Mouse (Mus musculus) heart, embryonic 12.5 days (tissue): Measurements from ENCODE around the gene Slc36a2. TPM values are rescaled to one million over a fixed set of nuclear protein-coding genes. Genes with fewer than 3 reads are reported as not detected.
"Not testable (repeated sequence)": the region's sequence is repeated elsewhere in the genome, so short reads cannot be mapped to it uniquely, and the experiment has no call there.

Source experiments
- ATAC-seq: fragments of 200-750 bp; cut with Nextera tagmentation; 2 replicates; pipeline ENCODE4 v1.8.0; 2017; ENCODE audit warnings: moderate TSS enrichment, moderate library complexity; ENCODE audit not compliant: insufficient number of reproducible peaks, low FRiP score
- H3K27ac ChIP-seq: fragments of 300-500 bp; sonication (generic); 2 replicates; pipeline ENCODE4 v1.5.1; 2016; ENCODE audit warnings: mild to moderate bottlenecking, moderate library complexity; ENCODE audit not compliant: poor library complexity, severe bottlenecking
- H3K27me3 ChIP-seq: fragments of 300-500 bp; sonication (generic); replicated peaks from 2 replicates; pipeline ENCODE4 v1.6.1; 2016; ENCODE audit warnings: mild to moderate bottlenecking, moderate library complexity
- H3K36me3 ChIP-seq: fragments of 300-500 bp; sonication (generic); 2 replicates; pipeline ENCODE4 v1.6.1; 2016; ENCODE audit warnings: mild to moderate bottlenecking, moderate library complexity
- H3K4me1 ChIP-seq: fragments of 300-500 bp; sonication (generic); replicated peaks from 2 replicates; pipeline ENCODE4 v1.6.1; 2016; ENCODE audit warnings: mild to moderate bottlenecking
- H3K4me2 ChIP-seq: fragments of 300-500 bp; sonication (generic); 2 replicates; pipeline ENCODE4 v1.6.1; 2016; ENCODE audit warnings: mild to moderate bottlenecking, moderate library complexity
- H3K4me3 ChIP-seq: fragments of 300-500 bp; sonication (generic); 2 replicates; pipeline ENCODE4 v1.5.1; 2016; ENCODE audit warnings: mild to moderate bottlenecking
- H3K9ac ChIP-seq: fragments of 300-500 bp; sonication (generic); 2 replicates; pipeline ENCODE4 v1.6.1; 2016; ENCODE audit warnings: mild to moderate bottlenecking, moderate library complexity
- H3K9me3 ChIP-seq: fragments of 300-500 bp; sonication (generic); replicated peaks from 2 replicates; pipeline ENCODE4 v1.6.1; 2016; ENCODE audit warnings: mild to moderate bottlenecking, moderate library complexity
- WGBS: fragments of 180-500 bp; shearing (Covaris S2); methylation state at CpG from one replicate; pipeline ENCODE4 v1.1.7; 2016; 5-methylcytosine and 5-hydroxymethylcytosine counted together
- polyA plus RNA-seq: library from polyadenylated mRNA; unstranded; fragments of >200 nt; fragmentation: Nextera tagmentation; extraction: Ambion mirVana; gene quantifications from 2 replicates; pipeline ENCODE4 v1.2.1, GENCODE M21; 2016

The Slc36a2 gene
- polyA plus RNA-seq, 1 experiment from 2014 or later = 2.8 TPM

DNA sequence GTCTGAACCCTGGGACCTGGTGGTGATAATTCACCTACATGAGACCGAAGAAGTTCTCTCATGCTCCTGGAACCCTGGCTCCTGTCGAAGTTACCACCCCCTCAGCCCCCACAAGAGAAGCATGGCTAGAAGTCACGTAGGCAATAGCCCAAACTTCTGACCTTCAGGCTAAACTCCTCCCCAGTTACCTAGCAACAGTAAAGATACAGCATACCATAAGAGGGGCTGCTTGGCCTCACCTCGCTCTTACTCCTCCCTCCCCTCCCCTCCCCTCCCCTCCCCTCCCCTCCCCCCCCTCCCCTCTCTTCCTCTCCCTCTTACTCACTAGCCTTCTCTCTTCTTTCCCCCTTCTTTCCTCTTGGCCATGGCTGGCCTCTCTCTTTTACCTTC, 71.0 kb downstream of the Slc36a2 start:
- peaks cover 20% of the 10 kb centered on the region for H3K4me1 ChIP-seq
- H3K9me3 ChIP-seq, H3K36me3 ChIP-seq, H3K9ac ChIP-seq, H3K27me3 ChIP-seq, H3K4me3 ChIP-seq, ATAC-seq: not testable (repeated sequence)
- H3K4me2 ChIP-seq = peak overlapping the region; percentile 29; the same call in 1 of the 2 replicates
- H3K27ac ChIP-seq = peak overlapping the region; percentile 83
- WGBS = 22% methylated on average over 4 of the region's 4 CpGs

DNA sequence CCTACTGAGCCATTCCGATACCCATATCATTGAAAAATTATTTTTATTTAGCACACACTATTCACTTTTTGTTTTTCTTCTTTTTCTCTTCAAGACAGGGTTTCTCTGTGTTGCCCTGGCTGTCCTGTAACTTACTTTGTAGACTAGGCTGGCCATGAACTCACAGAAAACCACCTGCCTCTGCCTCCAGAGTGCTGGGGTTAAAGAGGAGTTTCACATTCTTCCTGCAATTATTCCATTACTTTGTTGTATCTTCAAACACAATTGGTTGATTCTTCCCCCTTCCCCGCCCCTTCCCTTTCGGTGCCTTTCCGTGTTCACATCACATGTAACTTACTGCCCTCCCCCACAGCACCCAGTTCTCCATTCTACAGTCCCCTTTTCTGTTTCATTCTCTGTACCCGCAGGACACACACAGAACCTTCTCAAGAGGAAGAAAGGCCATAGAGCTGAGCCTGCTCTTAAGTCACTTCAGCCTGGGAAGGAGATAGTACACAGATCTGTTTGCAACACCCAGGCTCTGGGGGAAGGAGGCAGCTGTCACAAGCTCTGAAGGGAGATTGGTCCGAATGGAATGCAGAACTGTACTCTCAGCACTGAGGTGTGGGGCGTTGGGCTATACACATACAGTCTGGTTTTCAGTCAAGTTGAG, 71.5 kb downstream of the Slc36a2 start:
- 0 out of 2 replicates have a peak, but pooled peaks have one; percentile 38 for ATAC-seq
- H3K27ac ChIP-seq = peak overlapping the region; percentile 83
- H3K4me3 ChIP-seq = no peak overlapping the region
- peaks cover 20% of the 10 kb centered on the region for H3K4me1 ChIP-seq
- H3K9me3 ChIP-seq = 0 out of 2 replicates have a peak, but pooled peaks cover 4% of the 10 kb centered on the region
- peak overlapping the region; percentile 29 for H3K4me2 ChIP-seq
- 45% methylated on average over 7 of the region's 7 CpGs for WGBS
- H3K9ac ChIP-seq = no peak overlapping the region
- H3K36me3 ChIP-seq = peaks cover 11% of the 10 kb centered on the region; the same call in 1 of the 2 replicates
- no peaks in the 10 kb centered on the region for H3K27me3 ChIP-seq

DNA sequence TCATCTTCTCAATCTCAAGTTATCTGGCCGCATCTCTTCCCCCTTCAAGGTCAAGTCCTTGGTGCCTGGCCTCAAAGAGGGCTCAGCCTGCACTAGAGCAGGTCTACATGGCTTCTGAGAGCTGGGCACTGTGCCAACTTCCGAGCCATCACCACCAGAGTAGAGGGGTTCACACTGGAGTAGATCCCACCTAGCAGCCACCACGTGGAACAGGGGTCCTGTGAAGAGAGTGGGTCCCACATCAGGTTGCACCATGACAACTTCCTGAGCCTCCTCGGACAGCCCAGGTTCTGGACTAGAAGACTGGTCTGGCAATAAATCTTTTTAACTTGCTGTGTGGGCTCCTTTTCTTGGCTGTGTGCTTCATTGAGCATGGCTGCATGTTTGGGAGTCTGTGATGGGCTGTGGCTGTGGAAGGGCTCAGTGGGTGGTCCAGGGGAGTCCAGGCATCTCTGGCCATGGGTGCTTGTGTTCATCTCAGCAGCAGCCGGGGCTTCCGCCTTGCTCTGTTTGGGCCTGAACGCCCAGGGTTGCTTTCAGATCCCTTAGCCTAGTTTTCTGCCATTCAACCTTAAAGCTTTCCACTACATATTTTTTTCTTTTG, 74.2 kb downstream of the Slc36a2 start:
- ATAC-seq = no peak
- 66% methylated on average over 7 of the region's 7 CpGs for WGBS
- no peak overlapping the region for H3K9ac ChIP-seq
- H3K27me3 ChIP-seq = no peaks in the 10 kb centered on the region
- H3K9me3 ChIP-seq = 0 out of 2 replicates have a peak, but pooled peaks cover 4% of the 10 kb centered on the region
- H3K4me1 ChIP-seq = peaks cover 20% of the 10 kb centered on the region
- no peak overlapping the region for H3K4me2 ChIP-seq
- peaks cover 17% of the 10 kb centered on the region; the same call in 1 of the 2 replicates for H3K36me3 ChIP-seq
- H3K27ac ChIP-seq = peak overlapping the region; percentile 0; the same call in 1 of the 2 replicates
- H3K4me3 ChIP-seq = no peak overlapping the region

DNA sequence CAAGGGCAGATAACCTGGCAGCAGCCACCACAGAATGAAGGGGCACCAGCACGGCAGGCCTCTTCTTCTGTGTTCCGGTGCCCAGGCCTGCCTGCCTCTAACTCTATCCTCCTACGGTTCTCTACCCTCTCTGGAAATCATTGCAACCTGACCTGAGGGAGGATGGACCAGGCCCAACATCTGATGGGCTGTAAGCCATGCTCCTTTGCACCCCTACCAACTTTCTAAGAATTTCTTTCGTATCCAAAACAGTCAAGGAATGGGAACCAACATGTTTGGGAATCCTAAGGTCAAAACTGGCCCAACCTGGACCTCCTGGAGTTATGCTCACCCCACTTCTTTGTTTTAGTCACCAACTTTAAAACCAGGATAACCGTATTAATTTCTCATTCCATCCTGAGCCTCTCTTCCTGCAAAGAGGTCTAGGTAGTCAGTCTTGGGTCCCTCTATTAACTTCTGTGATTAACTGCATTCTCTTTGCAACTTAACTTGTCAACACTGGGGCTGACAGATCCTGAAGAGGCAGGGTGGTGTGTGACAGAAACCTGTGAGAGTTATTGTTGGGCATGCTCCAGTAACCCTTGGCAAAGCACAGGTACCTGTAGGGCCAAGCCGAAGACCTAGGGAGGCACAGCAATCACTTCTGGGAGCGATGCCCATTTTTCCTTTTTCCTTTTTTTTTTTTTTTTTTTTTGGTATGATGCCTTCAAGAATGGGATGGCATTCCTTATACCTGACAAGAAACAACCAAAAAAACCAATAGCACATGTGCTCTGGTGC, 75.2 kb downstream of the Slc36a2 start:
- H3K36me3 ChIP-seq = peaks cover 19% of the 10 kb centered on the region; the same call in 1 of the 2 replicates
- no peak overlapping the region for H3K4me2 ChIP-seq
- no peak for ATAC-seq
- H3K4me3 ChIP-seq = no peak overlapping the region
- WGBS = 79% methylated on average over 7 of the region's 7 CpGs
- H3K9me3 ChIP-seq = no peaks in the 10 kb centered on the region
- H3K4me1 ChIP-seq = peaks cover 20% of the 10 kb centered on the region
- H3K27me3 ChIP-seq = no peaks in the 10 kb centered on the region
- H3K27ac ChIP-seq = no peak overlapping the region
- H3K9ac ChIP-seq = no peak overlapping the region

Other genes with a start within 250 kb of the Slc36a2 start
- 23.1 and 23.6 TPM in 2 replicates for gene Tnip1, start 222.2 kb downstream of the Slc36a2 start, polyA plus RNA-seq
- gene Anxa6, start 151.6 kb downstream of the Slc36a2 start, polyA plus RNA-seq = 335 and 339 TPM in 2 replicates
- gene Ccdc69, start 106.9 kb downstream of the Slc36a2 start, polyA plus RNA-seq = 17.5 and 19.0 TPM in 2 replicates
- gene Gm2a, start 87.0 kb downstream of the Slc36a2 start, polyA plus RNA-seq = 49.4 and 49.9 TPM in 2 replicates
- gene Slc36a3, start 33.4 kb downstream of the Slc36a2 start, polyA plus RNA-seq = not detected in 2 replicates
- 0.63 and 1.3 TPM in 2 replicates for gene Slc36a1, start 19.3 kb upstream of the Slc36a2 start, polyA plus RNA-seq
- not detected in 2 replicates for gene Fat2, start 151.5 kb upstream of the Slc36a2 start, polyA plus RNA-seq
- gene Sparc, start 238.1 kb upstream of the Slc36a2 start, polyA plus RNA-seq = 1,393 and 1,408 TPM in 2 replicates